9 mouse cellular contexts compared by ENCODE assay signal in genomic region chr17:13744824-13745223, GRCm38 (mm10). TPM values are rescaled to one million over a fixed set of nuclear protein-coding genes. Genes with fewer than 3 reads are reported as not detected.
A peak's percentile ranks its signal among the peaks of the same experiment; 100 is the strongest.
DNase-seq lines count a peak whose midpoint lies in the region; ATAC-seq lines count a peak whose summit lies in the region.
"Had no signal": no experiment of that assay in that cellular context is flagged by ENCODE, and none has a peak within 500 bp of the region (broad histone marks: within the 10 kb centered on the region; RNA-seq: fewer than 3 reads in every experiment).

No protein-coding gene starts in this region.

- peak; percentile 55 for ATAC-seq in intestine, embryonic 16.5 days

- 0 out of 2 replicates have a peak overlapping the region, but pooled peaks have one; percentile 27 for H3K27ac ChIP-seq in intestine, embryonic 16.5 days (ENCODE audit: low read length)
- H3K27ac ChIP-seq: limb, embryonic 13.5 days had no signal

- 38% methylated on average over 4 of the region's 4 CpGs for WGBS in intestine, embryonic 16.5 days

- H3K4me3 ChIP-seq in intestine, embryonic 16.5 days (ENCODE audit: low read length) = no peak overlapping the region
- H3K4me3 ChIP-seq: limb, embryonic 13.5 days had no signal

- no peak overlapping the region for H3K9ac ChIP-seq in intestine, embryonic 16.5 days (ENCODE audit: low read depth, low read length)
- H3K9ac ChIP-seq: limb, embryonic 13.5 days had no signal

- H3K4me2 ChIP-seq in intestine, embryonic 16.5 days (ENCODE audit: low read depth, low read length) = no peak overlapping the region

- H3K36me3 ChIP-seq in intestine, embryonic 16.5 days (ENCODE audit: control insufficient read depth, insufficient read depth, low read length) = no peaks in the 10 kb centered on the region
- H3K36me3 ChIP-seq: limb, embryonic 13.5 days had no signal

- peak; percentile 39 for DNase-seq in adrenal gland, adult 2 months
- DNase-seq in adrenal gland, postnatal 4 days (ENCODE audit: low spot score in 2 of 2) = no peak
- peak; percentile 59 for DNase-seq in right cerebral cortex, postnatal 4 days
- no peak for DNase-seq in right cerebral cortex, postnatal 36 days (ENCODE audit: low spot score in 2 of 2)
- DNase-seq in lung, postnatal 4 days = peak; percentile 71 to 72
- no peak for DNase-seq in embryo, embryonic 10.5 days (ENCODE audit: low spot score)
- no peak for DNase-seq in layer of hippocampus, adult 9-11 months

- no peaks in the 10 kb centered on the region for H3K9me3 ChIP-seq in intestine, embryonic 16.5 days (ENCODE audit: control insufficient read depth, low read length)
- H3K9me3 ChIP-seq: limb, embryonic 13.5 days had no signal

- H3K4me1 ChIP-seq in intestine, embryonic 16.5 days (ENCODE audit: control insufficient read depth, insufficient read depth, low read length) = peaks cover 23% of the 10 kb centered on the region

- no peaks in the 10 kb centered on the region for H3K27me3 ChIP-seq in intestine, embryonic 16.5 days (replicated peaks; ENCODE audit: control insufficient read depth, insufficient read depth, low read length)
- H3K27me3 ChIP-seq: limb, embryonic 13.5 days had no signal

RNA-seq across cellular contexts. Expression of gene Afdn, which starts 15.5 kb away (rescaled TPM):
- total RNA-seq in adrenal gland, adult 2 months (2021) = 10 to 100 TPM; 67.6 to 84.8 TPM
- polyA plus RNA-seq in adrenal gland, adult 2 months (2012; rRNA removed) = 18.9 and 19.5 TPM in 2 replicates
- 10 to 100 TPM; 90.3 to 96.9 TPM for total RNA-seq in adrenal gland, postnatal 4 days (2021)
- 29.3 and 39.5 TPM in 2 replicates for polyA plus RNA-seq in intestine, embryonic 16.5 days (2015; fragmentation: Nextera tagmentation; extraction: Ambion mirVana)

RNA-seq across cellular contexts. Expression of gene Tcte2, which starts 16.8 kb away (rescaled TPM):
- total RNA-seq in adrenal gland, adult 2 months (2021) = 1 to 10 TPM; 3.4 to 5.7 TPM
- polyA plus RNA-seq in adrenal gland, adult 2 months (2012; rRNA removed) = 0.90 and 1.9 TPM in 2 replicates
- total RNA-seq in adrenal gland, postnatal 4 days (2021) = 1 to 10 TPM; 5.2 to 6.7 TPM
- polyA plus RNA-seq in intestine, embryonic 16.5 days (2015; fragmentation: Nextera tagmentation; extraction: Ambion mirVana) = 4.0 and 4.1 TPM in 2 replicates

Comparison
In these comparisons a context has a peak if more than half of its experiments do, and no peak if none do; other contexts are left out.
1. DNase-seq: peak in adrenal gland, adult 2 months (single experiment), right cerebral cortex, postnatal 4 days (single experiment) and lung, postnatal 4 days (2 of 2); none in adrenal gland, postnatal 4 days (0 of 2), right cerebral cortex, postnatal 36 days (0 of 2), embryo, embryonic 10.5 days (single experiment) and layer of hippocampus, adult 9-11 months (single experiment).